Mouse (Mus musculus): ENCODE results near the gene Actrt2. TPM values are rescaled to one million over a fixed set of nuclear protein-coding genes. Genes with fewer than 3 reads are reported as not detected.

Gene Actrt2
- polyA plus RNA-seq, 1 experiment from 2014 or later: not detected

DNA sequence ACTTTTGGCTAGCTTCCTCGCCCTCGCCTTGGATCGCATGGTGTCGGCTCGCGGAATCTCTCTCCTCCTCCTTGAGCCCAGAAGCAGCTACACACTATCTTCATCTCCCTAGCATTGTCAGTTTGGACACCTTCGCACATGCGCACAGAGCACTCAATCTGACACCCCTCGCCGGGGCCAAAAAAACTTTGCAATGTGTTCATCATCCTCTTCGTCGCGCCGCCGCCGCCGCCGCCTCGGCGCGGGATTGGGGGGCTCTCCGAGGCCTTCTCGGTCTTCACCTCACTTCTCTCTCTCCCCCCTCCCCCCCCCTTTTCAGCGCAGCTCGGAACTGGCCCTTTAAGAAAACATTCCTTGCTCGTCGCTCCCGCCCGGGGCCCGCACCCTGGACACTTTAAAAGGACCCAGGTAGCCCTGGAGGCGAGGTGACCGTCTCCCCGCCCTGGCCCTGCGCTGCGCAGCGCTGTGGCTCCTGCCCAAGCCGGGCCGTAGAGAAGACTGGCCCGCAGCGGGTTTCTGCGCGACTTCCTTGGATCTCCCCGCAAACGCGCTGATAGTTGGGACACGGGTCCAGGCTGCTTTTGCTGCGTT lies 30.9 kb downstream of the Actrt2 start, which contains the start of gene Prdm16:
Gene Prdm16 (minus strand): TSS at position 153 of the 591 bp plus-strand sequence.
- ATAC-seq (ENCODE audit: low FRiP score): no peak; the same call in 1 of the 2 replicates
- Histone ChIP-seq H3K27ac (replicated peaks) (peak within 1 kb of the TSS; percentile 77), H3K36me3 (no peaks in the 10 kb centered on the region), H3K9me3 (replicated peaks) (no peaks in the 10 kb centered on the region), H3K9ac (replicated peaks) (peak within 1 kb of the TSS; percentile 46), H3K27me3 (replicated peaks) (peaks cover 70% of the 10 kb centered on the region), H3K4me3 (replicated peaks) (peak within 1 kb of the TSS; percentile 44), H3K4me1 (peaks cover 42% of the 10 kb centered on the region), H3K4me2 (peak within 1 kb of the TSS; percentile 63)
- 1% methylated on average over 47 of the region's 47 CpGs for WGBS

DNA sequence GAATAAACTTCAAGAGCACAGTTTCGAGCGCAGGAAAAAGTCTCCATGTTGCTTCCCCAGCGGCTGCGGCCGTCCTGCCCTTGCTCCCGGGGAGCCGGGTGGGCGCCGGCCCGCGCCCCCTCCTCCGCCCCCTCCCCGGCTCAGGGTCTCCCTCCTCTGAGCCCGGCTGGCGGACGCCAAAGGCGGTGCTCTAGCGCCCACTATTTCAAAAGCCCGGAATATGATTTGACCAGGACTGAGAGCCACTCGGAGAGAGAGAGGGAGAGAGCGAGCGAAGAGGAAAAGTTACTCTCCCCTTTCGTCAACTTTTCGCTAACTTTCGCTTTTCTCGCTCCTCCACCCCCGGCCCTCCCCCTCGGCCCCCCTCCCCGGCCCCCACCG lies 31.6 kb downstream of the Actrt2 start:
- H3K4me1 ChIP-seq: peaks cover 39% of the 10 kb centered on the region
- peak overlapping the region; percentile 46 for H3K9ac ChIP-seq (replicated peaks)
- H3K4me2 ChIP-seq: peak overlapping the region; percentile 63
- no peaks in the 10 kb centered on the region for H3K36me3 ChIP-seq
- peaks cover 75% of the 10 kb centered on the region for H3K27me3 ChIP-seq (replicated peaks)
- 0% methylated on average over 23 of the region's 30 CpGs for WGBS
- no peaks in the 10 kb centered on the region for H3K9me3 ChIP-seq (replicated peaks)
- peak overlapping the region; percentile 77 for H3K27ac ChIP-seq (replicated peaks)
- peak; percentile 48; the same call in 1 of the 2 replicates for ATAC-seq (ENCODE audit: low FRiP score)
- peak overlapping the region; percentile 44 for H3K4me3 ChIP-seq (replicated peaks)

DNA sequence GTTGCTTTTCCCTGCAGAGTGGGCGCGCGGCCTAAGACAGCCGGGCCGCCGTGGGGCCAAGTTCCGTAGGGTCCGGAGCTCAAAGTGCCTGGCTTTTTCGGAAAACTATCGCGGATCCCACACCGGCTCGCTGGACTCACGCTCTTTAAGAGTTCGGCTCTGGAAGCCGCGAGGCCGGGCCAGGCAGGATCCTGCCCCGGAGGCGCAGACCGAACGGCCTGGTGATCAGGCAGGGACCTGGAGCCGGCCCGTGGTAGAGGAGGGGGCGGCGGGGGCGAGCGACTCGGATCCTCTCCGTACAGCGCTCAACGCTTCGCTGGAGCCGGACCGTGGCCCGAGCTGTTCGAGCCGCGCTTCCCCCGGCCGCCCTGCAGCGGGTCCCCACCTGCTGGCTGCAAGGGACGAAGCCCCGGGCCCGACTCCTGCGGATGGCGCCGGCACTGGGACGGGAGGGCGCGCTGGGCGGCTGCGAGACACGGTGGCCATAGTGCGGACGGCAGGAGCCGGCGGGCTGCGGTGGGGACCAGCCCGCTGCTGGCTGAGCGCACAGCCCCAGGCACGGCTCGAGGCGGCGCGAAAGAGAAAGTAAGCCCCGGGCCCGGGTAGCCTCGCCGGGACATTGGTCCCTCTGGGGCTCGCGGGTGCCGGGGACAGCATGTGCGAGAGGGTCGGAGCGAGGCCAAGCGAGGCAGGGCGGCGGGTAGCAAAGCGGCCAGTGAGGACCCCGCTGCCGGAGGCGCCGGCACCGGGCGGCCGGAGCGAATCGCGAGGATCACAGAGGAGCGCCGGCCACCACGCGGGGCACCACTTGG lies 32.2 kb downstream of the Actrt2 start:
- H3K36me3 ChIP-seq: no peaks in the 10 kb centered on the region
- H3K4me3 ChIP-seq (replicated peaks): peak overlapping the region; percentile 44
- H3K9ac ChIP-seq (replicated peaks): peak overlapping the region; percentile 46
- H3K27ac ChIP-seq (replicated peaks): peak overlapping the region; percentile 77
- under 1% methylated on average over 86 of the region's 94 CpGs for WGBS
- ATAC-seq (ENCODE audit: low FRiP score): peak; percentile 21; the same call in 1 of the 2 replicates
- peak overlapping the region; percentile 63 for H3K4me2 ChIP-seq
- H3K9me3 ChIP-seq (replicated peaks): no peaks in the 10 kb centered on the region
- peaks cover 75% of the 10 kb centered on the region for H3K27me3 ChIP-seq (replicated peaks)
- H3K4me1 ChIP-seq: peaks cover 39% of the 10 kb centered on the region

DNA sequence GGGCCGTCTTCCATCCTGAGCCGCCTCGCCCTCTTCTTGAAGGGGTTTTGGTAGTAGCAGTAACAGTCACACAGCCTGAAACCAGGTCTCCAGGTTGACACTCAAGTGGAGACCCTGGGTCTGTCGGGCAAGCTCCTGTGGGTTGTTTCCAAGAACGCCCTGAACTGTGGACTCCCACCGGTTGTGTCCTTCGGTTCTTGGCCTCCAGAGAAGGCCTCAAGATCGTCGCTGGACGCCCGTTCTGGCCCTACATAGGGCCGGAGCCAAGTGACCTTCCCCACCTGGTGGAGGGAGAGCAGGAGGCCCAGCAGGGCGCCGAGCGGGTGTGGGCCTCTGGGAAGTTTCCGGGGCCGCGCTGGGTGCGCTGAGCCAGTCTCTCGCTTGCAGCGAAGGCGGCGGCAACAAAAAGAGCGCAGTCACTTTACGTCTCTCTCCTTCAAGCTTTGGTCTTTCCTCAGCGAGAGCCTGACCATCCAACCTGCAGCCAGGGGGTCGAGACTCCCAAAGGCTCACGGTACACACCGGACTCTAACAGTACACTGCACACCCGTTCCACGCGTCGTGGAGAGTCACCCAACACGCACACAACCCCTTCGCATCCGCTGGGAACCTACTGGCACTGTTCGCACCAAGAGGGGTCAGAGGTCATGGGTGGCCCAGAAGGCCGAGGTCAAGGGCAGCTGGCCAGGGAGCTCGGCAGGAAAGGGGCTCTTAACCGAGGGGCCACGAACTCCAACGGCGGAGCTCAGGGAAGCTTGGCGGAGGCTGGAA lies 33.0 kb downstream of the Actrt2 start:
- Histone ChIP-seq H3K9ac (replicated peaks) (peak overlapping the region; percentile 46; the same call in 1 of the 2 replicates), H3K27me3 (replicated peaks) (peaks cover 73% of the 10 kb centered on the region), H3K9me3 (replicated peaks) (no peaks in the 10 kb centered on the region), H3K27ac (replicated peaks) (peak overlapping the region; percentile 77; the same call in 1 of the 2 replicates), H3K4me3 (replicated peaks) (peak overlapping the region; percentile 44), H3K36me3 (no peaks in the 10 kb centered on the region), H3K4me2 (peak overlapping the region; percentile 63), H3K4me1 (peaks cover 39% of the 10 kb centered on the region)
- no peak for ATAC-seq (ENCODE audit: low FRiP score)
- WGBS: 10% methylated on average over 44 of the region's 44 CpGs

DNA sequence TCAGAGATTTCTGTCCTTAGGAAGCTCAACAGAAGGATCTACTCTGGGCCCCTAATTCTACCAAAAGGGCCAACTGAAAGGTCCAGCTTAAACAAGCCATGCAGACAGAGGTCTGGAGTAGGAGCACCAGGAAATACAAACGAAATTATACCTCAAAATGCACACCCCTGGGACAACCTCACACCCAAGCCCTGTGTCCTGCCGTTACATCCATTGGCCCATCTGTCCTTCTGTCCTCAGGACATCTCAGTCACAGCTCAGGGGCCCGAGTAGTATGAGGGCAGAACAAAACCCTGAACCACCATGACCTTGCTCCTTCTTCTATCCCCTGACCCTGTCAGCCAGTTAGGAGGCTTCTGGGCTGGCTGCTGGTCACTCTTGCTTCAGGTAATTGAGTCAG lies 33.7 kb downstream of the Actrt2 start:
- ATAC-seq (ENCODE audit: low FRiP score): no peak
- Histone ChIP-seq H3K4me3 (replicated peaks) (peak overlapping the region; percentile 44), H3K27ac (replicated peaks) (no peak overlapping the region), H3K27me3 (replicated peaks) (peaks cover 73% of the 10 kb centered on the region), H3K4me1 (peaks cover 39% of the 10 kb centered on the region), H3K9ac (replicated peaks) (no peak overlapping the region), H3K4me2 (peak overlapping the region; percentile 63), H3K9me3 (replicated peaks) (no peaks in the 10 kb centered on the region), H3K36me3 (no peaks in the 10 kb centered on the region)
- 45% methylated on average over 3 of the region's 3 CpGs for WGBS

DNA sequence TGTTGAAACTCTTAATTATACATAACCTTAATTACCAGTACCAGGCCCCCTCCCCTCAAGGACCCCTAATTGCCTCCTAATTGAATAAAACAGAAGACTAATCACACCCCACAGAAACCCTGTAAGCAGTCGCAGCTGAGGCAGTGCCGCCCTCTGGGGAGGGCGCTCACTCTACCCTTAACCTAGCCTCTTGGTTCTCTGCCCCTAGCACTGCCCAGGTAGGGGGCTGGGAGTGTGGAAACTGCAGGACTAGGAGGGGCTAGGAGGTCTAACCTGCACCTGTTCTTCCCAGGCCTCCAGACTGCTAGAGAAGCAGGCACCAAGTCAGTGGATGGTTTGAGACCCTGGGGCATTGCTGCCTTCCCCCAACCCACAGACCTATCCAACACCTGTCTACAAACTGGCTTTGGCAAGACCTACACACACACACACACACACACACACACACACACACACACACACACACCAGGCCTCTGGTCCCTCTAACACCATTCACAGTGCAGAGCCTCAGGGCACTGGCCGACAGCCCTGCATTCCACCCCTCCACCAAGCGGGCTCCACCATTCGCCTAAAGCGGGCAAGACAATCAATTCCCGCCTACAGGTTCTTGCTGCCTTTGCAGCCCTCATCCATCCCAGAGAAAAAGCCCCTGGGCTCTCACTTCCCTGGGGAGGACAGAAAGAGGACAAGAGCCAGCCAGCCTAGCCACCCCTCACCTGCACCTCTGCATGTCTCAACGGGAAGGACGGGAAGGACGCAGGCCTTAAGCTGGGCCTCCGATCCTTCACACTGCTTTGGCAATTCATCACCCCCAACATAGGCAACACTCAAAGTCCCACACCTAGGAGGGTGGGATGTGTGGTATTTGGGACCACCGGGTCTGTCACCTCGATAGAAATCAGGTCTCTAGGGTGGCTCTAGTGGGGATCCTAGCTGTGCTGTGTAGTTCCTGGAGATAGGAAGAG lies 34.6 kb downstream of the Actrt2 start:
- WGBS: 29% methylated on average over 14 of the region's 14 CpGs
- Histone ChIP-seq H3K36me3 (no peaks in the 10 kb centered on the region), H3K4me2 (peak overlapping the region; percentile 63), H3K27me3 (replicated peaks) (peaks cover 73% of the 10 kb centered on the region), H3K9me3 (replicated peaks) (no peaks in the 10 kb centered on the region), H3K4me3 (replicated peaks) (0 out of 2 replicates have a peak overlapping the region, but pooled peaks have one; percentile 44), H3K9ac (replicated peaks) (no peak overlapping the region), H3K27ac (replicated peaks) (no peak overlapping the region), H3K4me1 (peaks cover 39% of the 10 kb centered on the region)
- no peak for ATAC-seq (ENCODE audit: low FRiP score)

DNA sequence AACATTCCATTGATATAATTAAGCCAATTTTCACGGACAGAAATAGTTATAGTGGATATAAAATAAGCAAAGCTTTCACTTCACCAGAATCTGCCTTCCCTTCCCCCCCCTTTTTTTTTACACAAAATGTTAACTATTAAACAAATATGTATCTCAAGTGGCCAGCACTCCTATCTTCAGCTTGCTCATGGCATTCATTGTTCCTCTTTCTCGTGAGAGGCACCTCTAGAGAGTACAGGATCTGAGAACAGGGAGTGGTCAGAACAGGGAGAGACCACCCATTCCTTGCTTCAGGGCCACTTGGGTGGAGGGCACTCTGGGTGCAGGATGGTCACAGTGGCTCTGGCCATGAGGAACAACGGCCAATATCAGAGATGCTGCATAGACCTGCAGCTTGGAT lies 36.9 kb downstream of the Actrt2 start:
- peaks cover 84% of the 10 kb centered on the region for H3K27me3 ChIP-seq (replicated peaks)
- no peak for ATAC-seq (ENCODE audit: low FRiP score)
- WGBS: 59% methylated on average over 3 of the region's 3 CpGs

DNA sequence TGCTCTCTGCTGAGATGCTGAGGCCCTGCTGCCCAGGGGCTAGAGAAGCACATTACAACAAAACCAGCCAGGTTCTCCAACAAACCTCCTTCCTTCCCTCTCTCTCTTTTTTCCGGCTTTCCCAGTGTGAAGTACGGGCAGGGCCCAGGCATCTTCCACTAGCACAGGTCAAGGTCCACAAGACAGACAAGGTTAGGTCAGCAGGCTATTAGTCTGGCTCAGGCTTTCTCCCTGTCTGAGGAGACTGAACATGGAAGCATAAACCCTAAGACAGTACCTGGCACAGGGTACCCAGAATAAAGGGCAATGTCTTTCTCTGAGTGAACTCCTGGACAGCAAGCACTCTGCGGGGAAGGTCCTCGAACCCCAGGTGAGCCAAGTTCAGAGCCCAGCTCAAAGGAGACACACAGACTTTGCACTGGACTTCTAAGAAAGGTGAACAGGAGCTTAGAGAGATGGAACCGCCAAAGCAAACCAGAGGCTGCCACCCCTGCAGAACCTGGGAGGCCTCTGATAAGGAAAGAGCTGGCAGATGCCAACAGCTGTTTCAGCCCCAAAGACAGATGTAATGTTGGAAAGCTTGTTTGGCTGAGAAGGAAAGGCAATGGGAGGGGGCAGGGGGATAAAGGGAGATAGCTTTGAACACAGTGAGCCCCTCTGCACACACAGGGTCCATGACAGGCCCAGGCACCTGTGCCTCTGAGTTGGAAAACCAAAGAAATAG lies 40.1 kb downstream of the Actrt2 start:
- H3K9ac ChIP-seq (replicated peaks): no peak overlapping the region

More for the DNA sequence above, 36.9 kb downstream of the Actrt2 start:
- H3K9ac ChIP-seq (replicated peaks): no peak overlapping the region
- no peaks in the 10 kb centered on the region for H3K9me3 ChIP-seq (replicated peaks)
- H3K4me1 ChIP-seq: peaks cover 31% of the 10 kb centered on the region
- no peak overlapping the region for H3K4me3 ChIP-seq (replicated peaks)
- no peaks in the 10 kb centered on the region for H3K36me3 ChIP-seq
- no peak overlapping the region for H3K27ac ChIP-seq (replicated peaks)
- no peak overlapping the region for H3K4me2 ChIP-seq

DNA sequence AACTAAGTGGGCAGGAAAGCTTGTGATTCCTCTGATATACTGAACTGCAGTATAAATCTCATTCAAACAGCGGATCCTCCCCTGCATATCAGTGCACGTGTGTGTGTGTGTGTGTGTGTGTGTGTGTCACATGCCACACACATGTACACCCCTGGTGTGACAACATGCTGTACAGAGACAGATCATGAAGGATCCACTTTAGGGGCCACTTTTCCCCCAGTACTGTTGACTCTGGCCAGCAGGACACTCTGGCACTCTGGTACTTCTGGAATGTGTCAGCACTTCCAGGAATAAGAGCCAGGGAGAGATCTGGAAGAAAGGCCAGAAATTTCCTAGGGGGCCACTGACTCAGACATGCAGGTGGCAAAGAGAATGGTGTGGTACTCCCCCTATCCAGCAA lies 41.4 kb downstream of the Actrt2 start:
- no peak overlapping the region for H3K9ac ChIP-seq (replicated peaks)
- no peak for ATAC-seq (ENCODE audit: low FRiP score)
- no peak overlapping the region for H3K4me3 ChIP-seq (replicated peaks)
- WGBS: 86% methylated on average over 2 of the region's 2 CpGs
- peaks cover 84% of the 10 kb centered on the region for H3K27me3 ChIP-seq (replicated peaks)
- no peaks in the 10 kb centered on the region for H3K36me3 ChIP-seq
- no peaks in the 10 kb centered on the region for H3K9me3 ChIP-seq (replicated peaks)
- peaks cover 23% of the 10 kb centered on the region for H3K4me1 ChIP-seq
- H3K4me2 ChIP-seq: no peak overlapping the region
- H3K27ac ChIP-seq (replicated peaks): no peak overlapping the region

More for the DNA sequence above, 40.1 kb downstream of the Actrt2 start:
- Histone ChIP-seq H3K9me3 (replicated peaks) (no peaks in the 10 kb centered on the region), H3K4me3 (replicated peaks) (no peak overlapping the region), H3K4me2 (no peak overlapping the region), H3K36me3 (no peaks in the 10 kb centered on the region), H3K4me1 (peaks cover 21% of the 10 kb centered on the region), H3K27ac (replicated peaks) (no peak overlapping the region), H3K27me3 (replicated peaks) (peaks cover 84% of the 10 kb centered on the region)
- WGBS: 82% methylated on average over 5 of the region's 5 CpGs
- no peak for ATAC-seq (ENCODE audit: low FRiP score)

DNA sequence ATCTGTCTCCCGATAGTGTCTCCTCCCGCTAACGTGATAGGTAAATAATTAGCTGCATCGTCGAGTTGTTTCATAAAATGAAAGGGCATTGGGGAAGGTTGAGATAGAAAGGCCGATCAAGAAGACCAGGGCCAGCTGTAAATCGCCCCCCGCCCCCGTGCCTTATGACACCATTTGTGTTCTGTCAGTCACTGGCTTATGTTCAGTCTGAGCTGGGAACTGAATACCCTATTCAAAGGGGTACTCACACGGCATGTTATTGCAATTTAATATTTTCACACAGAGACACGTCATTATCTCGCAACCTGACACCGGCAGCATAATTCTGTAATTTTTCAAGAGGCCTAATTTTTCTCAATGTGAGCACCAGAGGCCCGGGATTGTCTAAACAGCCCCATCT lies 42.0 kb downstream of the Actrt2 start:
- H3K4me3 ChIP-seq (replicated peaks): no peak overlapping the region
- WGBS: 52% methylated on average over 14 of the region's 14 CpGs
- H3K9ac ChIP-seq (replicated peaks): no peak overlapping the region
- H3K9me3 ChIP-seq (replicated peaks): no peaks in the 10 kb centered on the region
- H3K4me2 ChIP-seq: no peak overlapping the region
- H3K36me3 ChIP-seq: no peaks in the 10 kb centered on the region
- H3K27ac ChIP-seq (replicated peaks): no peak overlapping the region
- peaks cover 23% of the 10 kb centered on the region for H3K4me1 ChIP-seq
- ATAC-seq (ENCODE audit: low FRiP score): no peak
- peaks cover 78% of the 10 kb centered on the region for H3K27me3 ChIP-seq (replicated peaks)

Measured in neural tube, embryonic 15.5 days (tissue).